Mouse (Mus musculus) telencephalon, adult 2 months (tissue): ENCODE measurements around the gene Hoxc4.

ENCODE experiments used
- DNase-seq: peaks from one replicate; pipeline ENCODE4 v3.0.0-alpha.2; 2011; ENCODE audit warnings: low read depth, low spot score

Gene Hoxc4

GRCm38 (mm10) chr15:103018636-103019035 lies at the start of gene Hoxc4:
Gene Hoxc4 (plus strand): TSS chr15:103018934.
- DNase-seq = no peak

GRCm38 (mm10) chr15:102969296-102969695 lies 49.4 kb upstream of the Hoxc4 start:
- no peak for DNase-seq

- no peak for DNase-seq
Measured at GRCm38 (mm10) chr15:102970740-102971139, 48.0 kb upstream of the Hoxc4 start.

GRCm38 (mm10) chr15:102972254-102972653 lies 46.5 kb upstream of the Hoxc4 start:
- no peak for DNase-seq

GRCm38 (mm10) chr15:102972753-102973152 lies 46.0 kb upstream of the Hoxc4 start:
- no peak for DNase-seq

- no peak for DNase-seq
Measured at GRCm38 (mm10) chr15:102975034-102975433, 43.7 kb upstream of the Hoxc4 start.

- DNase-seq = no peak
Measured at GRCm38 (mm10) chr15:102975688-102976111, 43.0 kb upstream of the Hoxc4 start.

- DNase-seq = no peak
Measured at GRCm38 (mm10) chr15:102976171-102976570, 42.6 kb upstream of the Hoxc4 start, which contains the start of gene Hoxc9. Gene Hoxc9 (plus strand): TSS chr15:102976439.

- no peak for DNase-seq
Measured at GRCm38 (mm10) chr15:102976631-102977422, 41.9 kb upstream of the Hoxc4 start.

GRCm38 (mm10) chr15:102977423-102977974 lies 41.2 kb upstream of the Hoxc4 start:
- DNase-seq = no peak

- no peak for DNase-seq
Measured at GRCm38 (mm10) chr15:102978615-102979515, 39.9 kb upstream of the Hoxc4 start.

- DNase-seq = no peak
Measured at GRCm38 (mm10) chr15:102979936-102980335, 38.8 kb upstream of the Hoxc4 start.

GRCm38 (mm10) chr15:102980352-102980751 lies 38.4 kb upstream of the Hoxc4 start:
- no peak for DNase-seq

GRCm38 (mm10) chr15:102980912-102981311 lies 37.8 kb upstream of the Hoxc4 start:
- DNase-seq = no peak

- no peak for DNase-seq
Measured at GRCm38 (mm10) chr15:102981379-102982288, 37.1 kb upstream of the Hoxc4 start.

- no peak for DNase-seq
Measured at GRCm38 (mm10) chr15:102983716-102984115, 35.0 kb upstream of the Hoxc4 start.

- no peak for DNase-seq
Measured at GRCm38 (mm10) chr15:102984521-102984920, 34.2 kb upstream of the Hoxc4 start.

- no peak for DNase-seq
Measured at GRCm38 (mm10) chr15:102984925-102985324, 33.8 kb upstream of the Hoxc4 start.

GRCm38 (mm10) chr15:102987124-102987833 lies 31.5 kb upstream of the Hoxc4 start:
- DNase-seq = peak; percentile 32

- DNase-seq = no peak
Measured at GRCm38 (mm10) chr15:102988078-102988477, 30.7 kb upstream of the Hoxc4 start.
